Mouse (Mus musculus) lung, adult 2 months (tissue): ENCODE data around the gene Zfp503. TPM values are rescaled to one million over a fixed set of nuclear protein-coding genes. Genes with fewer than 3 reads are reported as not detected.

Source experiments
- DNase-seq: peaks from one replicate; pipeline ENCODE4 v3.0.0; 2022
- H3K4me1 ChIP-seq: fragments of 200-500 bp; 2 replicates; pipeline ENCODE4 v1.6.1; 2011; ENCODE audit warnings: low read length; ENCODE audit not compliant: control insufficient read depth, insufficient read depth
- H3K4me3 ChIP-seq: fragments of 200-500 bp; replicated peaks from 2 replicates; pipeline ENCODE3; 2011; ENCODE audit warnings: low read depth, mild to moderate bottlenecking, control low read depth, low read length; ENCODE audit errors: extremely low read depth
- CTCF ChIP-seq: fragments of 200-500 bp; IDR thresholded peaks from 2 replicates; pipeline ENCODE4 v1.5.1; 2011; ENCODE audit warnings: mild to moderate bottlenecking, low read length, control low read depth; ENCODE audit not compliant: insufficient read depth
- POLR2A ChIP-seq: fragments of 200-500 bp; IDR thresholded peaks from 2 replicates; pipeline ENCODE4 v1.6.1; 2011; ENCODE audit warnings: low read depth, mild to moderate bottlenecking, control low read depth, low read length, borderline replicate concordance; ENCODE audit errors: extremely low read depth
- WGBS: fragments of 180-500 bp; shearing (Covaris S2); methylation state at CpG from one replicate; pipeline ENCODE4 v1.1.7; 2018; 5-methylcytosine and 5-hydroxymethylcytosine counted together
- polyA plus RNA-seq: library from polyadenylated mRNA; depleted of rRNA; stranded (reverse); fragments of >200 nt; gene quantifications from 2 replicates; pipeline ENCODE4 v1.2.3, GENCODE M21; 2012; rRNA removed

The Zfp503 gene
- 48.6 and 75.9 TPM in 2 replicates for polyA plus RNA-seq

- TF ChIP-seq CTCF, result no peak
- peak; percentile 65; the same call in 1 of the 2 replicates for TF ChIP-seq POLR2A
- DNase-seq, result peak; percentile 81
- peak within 1 kb of the TSS; percentile 64 for H3K4me3 ChIP-seq
- under 1% methylated on average over 37 of the region's 37 CpGs for WGBS
- H3K4me1 ChIP-seq, result peaks cover 6% of the 10 kb centered on the region; the same call in 1 of the 2 replicates
Measured at GRCm38 (mm10) chr14:21989291-21989913, at the start of gene Zfp503. Gene Zfp503 (minus strand): TSS chr14:21989601.

GRCm38 (mm10) chr14:22037498-22038131 is 48.2 kb upstream of the Zfp503 start:
- WGBS, result 87% methylated on average over 16 of the region's 16 CpGs
- no peak overlapping the region for H3K4me3 ChIP-seq
- TF ChIP-seq POLR2A (no peak), CTCF (no peak)
- H3K4me1 ChIP-seq, result peaks cover 2% of the 10 kb centered on the region; the same call in 1 of the 2 replicates
- no peak for DNase-seq

GRCm38 (mm10) chr14:22036802-22037497 is 47.5 kb upstream of the Zfp503 start:
- DNase-seq, result no peak
- peaks cover 2% of the 10 kb centered on the region; the same call in 1 of the 2 replicates for H3K4me1 ChIP-seq
- no peak overlapping the region for H3K4me3 ChIP-seq
- TF ChIP-seq POLR2A, result no peak
- TF ChIP-seq CTCF, result no peak
- 89% methylated on average over 12 of the region's 12 CpGs for WGBS

GRCm38 (mm10) chr14:22036338-22036737 is 46.9 kb upstream of the Zfp503 start:
- Histone ChIP-seq H3K4me3 (no peak overlapping the region), H3K4me1 (peaks cover 2% of the 10 kb centered on the region; the same call in 1 of the 2 replicates)
- WGBS, result 69% methylated on average over 6 of the region's 6 CpGs
- DNase-seq, result no peak
- TF ChIP-seq POLR2A, result no peak
- no peak for TF ChIP-seq CTCF

DNA sequence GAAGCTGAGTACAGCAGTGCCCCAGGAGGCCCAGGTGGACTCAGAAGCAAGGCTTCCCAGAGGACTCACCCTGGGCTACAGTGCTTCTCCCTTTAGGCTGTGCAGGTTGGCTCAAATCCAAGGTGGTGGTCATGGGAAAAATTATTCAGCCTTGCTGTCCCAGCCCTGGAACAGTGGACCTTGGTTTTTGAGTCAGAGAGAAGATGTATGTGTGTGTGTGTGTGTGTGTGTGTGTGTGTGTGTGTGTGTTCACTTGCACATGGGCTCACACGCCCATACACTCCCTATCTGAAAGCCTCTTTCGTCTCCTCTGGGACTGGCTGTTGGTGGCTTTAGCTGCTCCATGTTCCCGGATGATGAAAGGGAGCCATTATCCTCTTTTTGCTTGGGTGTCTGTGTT is 46.5 kb upstream of the Zfp503 start:
- no peak for DNase-seq
- 75% methylated on average over 3 of the region's 3 CpGs for WGBS
- H3K4me3 ChIP-seq, result no peak overlapping the region
- TF ChIP-seq CTCF, result no peak
- TF ChIP-seq POLR2A, result no peak
- H3K4me1 ChIP-seq, result peaks cover 2% of the 10 kb centered on the region; the same call in 1 of the 2 replicates

- no peak for TF ChIP-seq POLR2A
- TF ChIP-seq CTCF, result no peak
- no peak for DNase-seq
- WGBS, result 73% methylated on average over 4 of the region's 4 CpGs
- H3K4me3 ChIP-seq, result no peak overlapping the region
- peaks cover 5% of the 10 kb centered on the region for H3K4me1 ChIP-seq
Measured at GRCm38 (mm10) chr14:22023533-22023932, 34.1 kb upstream of the Zfp503 start.

- Histone ChIP-seq H3K4me3 (no peak overlapping the region), H3K4me1 (peaks cover 13% of the 10 kb centered on the region)
- WGBS, result 25% methylated on average over 2 of the region's 2 CpGs
- DNase-seq, result no peak
- TF ChIP-seq CTCF (peak; percentile 62), POLR2A (no peak)
Measured at GRCm38 (mm10) chr14:22020885-22021284, 31.5 kb upstream of the Zfp503 start.

- 53% methylated on average over 12 of the region's 12 CpGs for WGBS
- no peak for DNase-seq
- Histone ChIP-seq H3K4me3 (peak overlapping the region; percentile 41), H3K4me1 (peaks cover 18% of the 10 kb centered on the region)
- no peak for TF ChIP-seq POLR2A
- no peak for TF ChIP-seq CTCF
Measured at GRCm38 (mm10) chr14:22019949-22020845, 30.8 kb upstream of the Zfp503 start.
